Mouse (Mus musculus) right cerebral cortex, postnatal 14 days (tissue): ENCODE measurements around the gene Gm10271.

Source experiments
- DNase-seq: peaks from one replicate; pipeline ENCODE4 v3.0.0; 2022

Gene Gm10271

DNA sequence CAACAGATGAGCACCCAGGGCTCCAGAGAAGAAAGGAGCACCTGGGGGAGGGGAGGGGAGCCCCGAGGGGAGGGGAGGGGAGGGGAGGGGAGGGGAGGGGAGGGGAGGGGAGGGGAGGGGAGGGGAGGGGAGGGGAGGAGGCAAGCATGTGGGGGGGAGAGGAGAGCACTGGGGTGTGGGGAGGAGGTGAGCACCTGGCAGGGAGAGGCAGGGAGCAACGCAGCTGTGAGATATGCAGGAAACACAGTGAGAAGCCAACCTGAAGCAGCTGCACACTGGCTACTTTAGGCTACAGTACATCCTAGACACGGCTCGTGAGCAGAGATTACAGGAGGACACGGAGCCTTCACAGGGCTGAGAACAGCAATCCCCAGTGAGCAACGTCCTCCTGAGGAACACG is 41.5 kb downstream of the Gm10271 start:
- DNase-seq, result no peak

DNA sequence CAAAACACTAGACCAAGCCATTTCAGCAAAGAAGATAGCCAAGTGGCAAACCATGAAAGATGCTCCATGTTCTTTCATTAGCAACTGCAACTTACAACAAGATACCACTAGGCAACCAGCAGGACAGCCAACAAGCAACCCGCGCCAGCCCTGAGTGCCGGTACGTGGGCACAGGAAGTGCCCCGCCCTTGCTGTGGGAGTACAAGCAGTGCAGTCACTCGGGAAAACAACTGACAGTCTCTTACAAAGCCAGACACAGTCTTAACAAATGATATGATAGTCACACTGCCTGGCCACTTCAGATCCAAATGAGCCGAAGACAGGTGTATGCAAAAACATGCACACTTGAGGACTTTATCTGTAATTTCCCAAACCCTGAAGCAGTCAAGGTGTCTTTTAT is 41.9 kb downstream of the Gm10271 start:
- DNase-seq, result no peak

DNA sequence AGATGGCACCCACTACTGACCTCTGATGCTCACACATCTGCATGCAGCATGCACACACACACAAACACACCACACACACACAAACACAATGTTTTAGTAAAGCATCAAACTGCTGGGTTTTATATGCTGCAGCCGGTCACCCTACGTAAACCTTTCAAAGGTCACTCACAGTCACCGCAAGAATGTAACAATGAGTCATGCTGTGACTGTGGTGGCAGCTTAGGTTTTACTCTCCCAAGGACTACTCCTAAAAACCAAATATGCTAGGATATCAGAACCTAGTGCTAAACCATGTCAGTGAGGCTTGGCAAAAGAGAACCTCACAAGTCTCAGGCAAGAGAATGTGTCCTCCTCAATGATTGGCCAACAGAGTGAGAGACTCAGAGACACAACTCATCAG is 43.6 kb downstream of the Gm10271 start:
- no peak for DNase-seq

DNA sequence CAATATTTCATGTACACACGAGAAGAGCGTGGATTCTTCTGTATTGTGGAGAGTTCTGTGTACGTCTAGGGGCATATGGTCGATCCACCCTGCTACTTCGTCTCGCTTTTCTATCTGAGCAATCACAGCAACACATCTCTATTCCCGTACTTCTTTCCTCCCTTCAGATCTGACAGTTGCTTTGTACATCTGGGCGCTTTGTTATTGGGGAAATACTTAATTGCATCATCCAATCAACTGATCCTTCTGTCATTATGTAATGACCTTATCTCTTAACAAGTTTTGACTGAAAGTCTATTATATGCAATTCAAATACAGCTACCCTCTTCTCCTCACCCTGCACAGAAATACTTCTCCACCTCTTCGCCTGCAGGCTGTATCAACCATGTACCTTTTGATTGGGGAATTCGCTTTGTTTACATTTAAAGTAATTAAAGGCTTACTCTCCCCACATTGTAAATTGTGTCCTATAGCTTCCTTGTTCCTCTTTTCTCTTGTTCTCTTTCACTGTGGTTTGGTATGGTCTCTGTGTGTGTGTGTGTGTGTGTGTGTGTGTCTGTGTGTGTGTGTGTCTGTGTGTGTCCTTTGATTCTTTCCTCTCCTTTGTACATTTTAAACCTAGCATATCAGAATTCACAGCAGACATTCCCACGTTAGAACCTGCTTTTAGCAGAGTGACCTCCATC is 45.8 kb downstream of the Gm10271 start:
- no peak for DNase-seq

DNA sequence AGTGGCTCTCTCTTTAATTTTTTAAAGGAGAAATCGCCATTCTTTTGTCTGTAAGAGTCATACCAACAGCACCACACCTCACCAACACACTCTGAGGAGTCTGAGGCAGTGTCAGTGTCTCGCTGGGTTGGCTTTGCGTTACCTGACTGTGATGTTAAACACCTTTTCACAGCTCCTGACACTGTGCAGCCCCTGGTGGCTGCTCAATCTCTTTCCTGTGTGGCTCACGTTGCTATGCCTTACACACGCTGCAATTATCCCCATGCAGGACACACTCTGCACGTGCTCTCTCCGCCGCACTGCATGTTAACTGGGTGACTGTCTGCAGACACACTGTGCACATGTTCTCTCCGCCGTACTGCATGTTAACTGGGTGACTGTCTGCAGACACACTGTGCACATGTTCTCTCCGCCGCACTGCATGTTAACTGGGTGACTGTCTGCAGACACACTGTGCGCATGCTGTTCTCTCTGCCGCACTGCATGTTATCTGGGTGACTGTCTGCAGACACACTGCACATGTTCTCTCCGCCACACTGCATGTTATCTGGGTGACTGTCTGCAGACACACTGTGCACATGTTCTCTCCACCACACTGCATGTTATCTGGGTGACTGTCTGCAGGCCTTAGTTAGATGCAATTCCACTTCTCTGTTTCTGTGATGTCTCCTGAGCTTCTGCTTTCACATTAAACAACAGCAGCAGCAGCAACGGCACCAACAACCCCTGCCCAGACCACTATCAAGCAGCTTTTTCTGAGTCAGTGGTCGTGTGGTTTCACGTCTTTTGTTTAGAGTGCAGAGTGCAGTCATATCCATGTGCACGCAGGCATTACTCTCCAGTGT is 48.5 kb downstream of the Gm10271 start:
- DNase-seq, result no peak

DNA sequence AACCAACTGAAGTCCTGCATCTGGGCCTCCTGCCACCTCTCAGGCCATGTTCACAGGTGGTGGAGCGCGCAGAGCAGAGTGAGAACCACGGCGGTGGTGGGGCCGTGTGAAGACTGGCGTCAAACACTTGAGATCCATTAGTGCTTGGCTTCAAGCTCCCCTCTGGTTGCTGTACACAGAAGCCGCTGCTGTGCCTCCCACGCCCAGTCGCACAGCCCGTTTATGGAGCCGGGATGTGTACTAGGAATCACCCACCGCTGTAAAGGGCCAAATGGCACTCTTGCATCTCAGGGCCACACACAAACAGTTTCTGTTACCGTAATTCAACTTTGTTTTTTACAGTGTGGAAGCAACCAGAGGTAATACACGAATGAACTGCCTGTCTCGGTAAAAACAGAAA is 50.2 kb downstream of the Gm10271 start:
- DNase-seq, result no peak

DNA sequence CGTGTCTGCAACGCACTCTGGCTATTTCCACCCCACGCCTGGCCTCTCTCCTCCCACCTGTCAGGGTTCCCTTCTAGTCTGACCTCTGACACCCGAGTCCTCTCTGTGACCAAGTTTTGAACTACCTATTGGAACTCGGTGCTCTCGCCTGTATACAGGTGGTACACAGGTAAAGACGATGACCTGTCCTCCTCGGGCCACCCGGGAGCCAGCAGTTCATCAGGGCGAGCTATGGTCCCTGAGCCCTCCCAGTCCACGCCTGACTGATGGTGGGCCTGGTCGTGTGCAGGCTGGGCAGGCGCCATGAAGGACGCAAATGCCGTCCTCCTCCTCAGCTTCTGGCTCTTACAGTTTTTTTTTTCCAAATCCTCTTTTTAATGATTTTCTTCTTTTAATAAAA is 51.0 kb downstream of the Gm10271 start:
- DNase-seq, result no peak

DNA sequence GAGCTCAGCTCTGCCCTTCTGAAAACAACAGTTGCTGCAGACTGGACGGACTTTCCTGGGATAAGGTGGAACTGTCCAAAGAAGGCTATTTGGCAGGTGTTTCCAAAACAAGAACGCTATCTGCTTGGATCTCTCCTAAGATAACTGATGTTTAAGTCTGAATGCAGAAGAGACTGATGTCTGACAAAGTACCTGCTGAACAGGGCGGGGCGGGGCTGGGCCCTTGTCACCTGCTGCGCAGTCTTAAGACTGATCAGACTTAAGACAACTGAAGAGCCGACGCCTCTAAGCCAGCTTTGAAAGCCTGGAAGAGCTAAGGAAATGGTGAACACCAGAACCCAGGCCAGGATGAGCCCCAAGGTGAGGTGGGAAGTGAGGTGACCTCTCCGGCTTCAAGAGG is 51.8 kb downstream of the Gm10271 start:
- DNase-seq, result no peak

DNA sequence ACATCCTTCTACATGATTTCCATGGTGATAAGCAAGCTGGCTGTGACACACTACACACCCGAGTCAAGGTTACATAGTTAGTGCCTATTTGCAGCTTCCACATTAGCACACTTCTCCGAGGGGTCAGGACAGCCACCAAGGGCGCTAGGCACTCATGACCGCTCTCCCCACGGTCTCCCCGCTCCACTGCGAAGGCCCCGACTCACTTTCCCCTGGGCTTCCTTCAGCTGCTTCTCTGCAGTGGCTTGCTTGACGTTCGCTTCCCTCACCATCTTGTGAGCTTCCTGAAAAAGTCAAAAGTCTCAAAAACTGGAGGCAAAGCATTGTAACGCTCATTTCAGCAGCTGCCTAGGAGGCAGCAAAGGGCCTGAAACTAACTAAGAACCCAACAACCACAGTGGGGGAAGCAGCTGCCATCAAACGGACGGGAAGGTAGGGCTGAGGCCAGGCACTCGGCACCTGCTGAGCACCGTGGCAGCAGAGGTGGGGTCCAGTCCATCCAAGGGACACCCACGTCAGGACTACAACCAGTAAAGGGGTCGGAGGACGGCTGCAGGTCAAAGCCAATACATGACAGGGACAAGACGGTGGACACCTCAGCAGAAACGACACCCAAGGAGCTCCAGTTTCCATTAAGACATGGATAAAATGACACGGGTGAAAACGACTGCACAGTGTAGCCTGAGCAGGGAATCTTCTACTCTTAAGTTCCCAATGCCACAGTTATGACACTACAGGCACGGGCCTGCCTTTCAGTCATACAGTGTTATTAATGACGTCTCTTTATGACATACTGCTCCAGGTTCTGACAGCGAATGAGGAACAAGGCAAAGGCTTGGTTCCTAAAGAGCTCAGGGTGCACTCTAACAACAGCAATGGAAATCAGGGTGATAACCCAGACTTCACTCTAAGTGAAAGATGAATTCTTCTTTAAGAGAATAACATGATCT is 52.8 kb downstream of the Gm10271 start:
- DNase-seq, result no peak

DNA sequence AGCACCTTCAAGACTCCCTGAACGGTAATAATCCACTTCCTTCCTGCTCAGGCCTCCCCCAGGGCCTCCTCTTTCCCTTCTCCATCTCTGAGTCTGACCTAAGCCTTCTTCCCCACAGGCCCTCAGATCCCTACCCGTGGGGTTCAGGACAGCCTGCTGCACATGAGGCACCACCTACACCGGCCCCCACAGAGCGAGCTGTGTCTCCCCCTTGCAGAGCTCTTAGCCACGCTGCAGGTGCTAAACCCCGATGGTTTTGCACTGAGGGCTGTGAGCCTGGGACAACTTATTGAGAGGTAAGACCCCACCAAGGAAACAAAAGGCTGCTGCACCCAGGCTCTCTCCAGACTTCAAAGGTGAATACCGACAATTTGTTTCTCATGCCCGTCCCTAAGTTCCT is 55.8 kb downstream of the Gm10271 start:
- no peak for DNase-seq

DNA sequence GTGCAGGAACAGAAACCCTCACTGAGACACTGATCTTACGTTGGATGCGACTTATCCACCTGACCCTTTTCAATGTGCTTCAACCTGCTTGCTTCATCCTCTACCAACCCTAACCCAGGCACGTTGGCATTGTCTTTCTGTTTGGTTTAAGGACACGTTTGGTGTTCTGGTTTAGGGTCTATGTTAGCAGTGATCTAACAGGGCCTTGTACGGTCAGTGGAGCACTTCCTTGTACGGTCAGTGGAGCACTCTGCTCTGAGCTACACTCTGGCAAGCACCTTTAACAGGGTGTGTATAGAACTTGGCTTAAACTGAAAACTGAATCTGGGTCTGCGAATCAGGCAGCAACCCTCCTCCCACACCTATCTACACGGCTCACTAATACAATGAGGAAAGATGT is 57.1 kb downstream of the Gm10271 start:
- no peak for DNase-seq

DNA sequence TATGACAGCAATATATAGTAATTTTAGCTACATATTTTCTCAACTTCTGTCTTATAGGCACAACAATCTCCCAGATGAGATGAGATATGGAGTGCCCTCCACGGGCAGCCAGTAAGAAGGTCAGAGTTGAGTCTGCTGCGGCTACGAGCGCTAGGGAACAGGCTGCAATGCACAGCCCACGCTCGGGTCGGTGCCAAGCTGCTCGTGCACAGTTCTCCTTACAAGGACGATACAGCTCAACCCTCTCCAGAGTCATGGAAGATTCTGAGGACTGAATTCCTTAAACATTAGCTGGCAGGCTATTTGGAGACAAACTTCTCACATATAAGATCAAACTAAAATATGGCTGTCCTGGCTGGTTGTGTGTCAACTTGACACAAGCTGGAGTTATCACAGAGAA is 57.8 kb downstream of the Gm10271 start:
- DNase-seq, result no peak

DNA sequence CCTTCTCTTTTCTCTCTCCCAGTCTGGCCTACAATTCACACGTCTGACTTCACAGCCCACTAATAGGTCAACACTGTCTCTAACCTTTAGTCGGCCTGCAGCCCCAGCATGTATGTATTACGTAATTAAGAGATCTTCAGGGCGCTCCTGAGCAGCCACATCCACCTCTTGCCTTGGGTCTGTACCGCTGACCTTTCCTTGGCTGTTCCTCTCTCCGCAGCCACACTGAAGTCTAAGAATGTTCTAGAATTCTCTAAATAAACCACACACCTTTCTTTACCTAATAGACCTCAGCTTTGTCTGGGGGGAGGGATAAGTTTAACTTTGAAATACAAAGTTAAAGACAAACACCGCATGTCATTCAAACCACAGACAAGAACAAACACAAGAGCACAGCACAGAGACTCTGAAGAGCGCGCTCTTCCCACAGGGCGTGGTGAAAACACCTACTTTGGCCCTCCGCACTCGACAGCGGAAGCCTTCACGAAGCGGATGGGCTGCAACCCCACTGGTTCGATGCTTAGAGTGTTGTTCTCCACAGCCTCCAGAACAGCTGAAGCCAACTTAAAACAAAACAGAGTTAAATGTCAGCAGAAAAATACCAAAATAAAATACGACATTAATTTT is 58.6 kb downstream of the Gm10271 start:
- no peak for DNase-seq

DNA sequence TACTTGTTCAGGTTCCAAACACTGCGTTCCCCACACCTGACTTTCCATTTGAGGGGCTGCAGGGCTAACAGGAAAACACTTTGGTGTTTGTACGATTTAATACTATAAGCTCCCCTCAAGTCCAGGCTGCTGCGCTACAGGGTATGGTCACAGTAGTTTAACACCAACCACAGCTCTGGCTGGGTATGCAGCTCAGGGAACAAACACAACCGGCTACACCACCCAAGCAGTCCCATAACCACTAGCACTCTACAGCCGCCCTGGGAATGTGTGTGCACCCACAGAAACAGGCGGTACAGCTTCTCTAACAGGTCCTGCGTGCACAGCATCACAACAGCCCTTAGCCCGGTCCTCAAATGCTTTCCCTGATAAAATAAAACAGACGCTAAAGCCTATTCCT is 59.6 kb downstream of the Gm10271 start:
- DNase-seq, result no peak

DNA sequence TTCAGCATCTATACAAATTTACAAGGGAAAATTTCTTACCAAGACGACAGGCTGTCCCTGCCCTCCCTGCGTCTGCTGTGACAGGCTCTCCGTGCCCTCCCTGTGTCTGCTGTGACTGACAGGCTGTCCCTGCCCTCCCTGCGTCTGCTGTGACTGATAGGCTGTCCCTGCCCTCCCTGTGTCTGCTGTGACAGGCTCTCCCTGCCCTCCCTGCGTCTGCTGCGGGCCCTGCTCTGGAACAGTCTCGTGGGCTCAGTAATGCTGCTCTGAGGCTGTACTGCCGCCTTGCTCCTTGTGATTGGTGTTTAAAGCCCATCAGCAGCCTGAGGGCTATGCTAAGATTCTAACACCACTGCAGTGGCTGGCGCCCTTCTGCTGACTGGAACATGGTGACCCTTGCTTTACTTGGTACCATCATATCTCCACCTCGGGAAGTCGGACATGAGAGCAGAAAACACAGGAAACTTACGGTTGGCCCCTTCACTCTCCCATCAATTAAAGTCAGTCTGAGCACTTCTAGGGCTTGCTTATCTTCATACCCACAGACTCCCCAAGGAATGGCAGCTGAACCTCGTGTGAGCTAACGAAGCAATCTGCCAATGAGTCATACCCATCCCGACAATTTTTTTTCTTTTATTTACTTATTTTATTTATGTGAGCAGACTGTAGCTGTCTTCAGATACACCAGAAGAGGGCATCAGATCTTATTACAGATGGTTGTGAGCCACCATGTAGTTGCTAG is 63.3 kb downstream of the Gm10271 start:
- DNase-seq, result no peak
